Mouse (Mus musculus) CH12.LX (cell line): ENCODE data around the gene Ccdc158.

ENCODE experiments used
- BHLHE40 ChIP-seq: IDR thresholded peaks from 2 replicates; pipeline ENCODE4 v1.6.1; 2011; ENCODE audit warnings: mild to moderate bottlenecking, low read depth, low read length, improper control_type of control experiment
- CTCF ChIP-seq, 2 experiments: IDR thresholded peaks in 1 of 2; conservative IDR thresholded peaks in 1 of 2; 2 replicates each; pipeline ENCODE4 v1.5.1; 2011 to 2012; ENCODE audit warnings: low read depth in 2 of 2, low read length in 2 of 2, improper control_type of control experiment in 1 of 2, inconsistent platforms in 1 of 2, mild to moderate bottlenecking in 1 of 2, moderate library complexity in 1 of 2
- GABPA ChIP-seq: IDR thresholded peaks from 2 replicates; pipeline ENCODE4 v1.6.1; 2012; ENCODE audit warnings: low read depth, low read length, improper control_type of control experiment, inconsistent platforms; ENCODE audit not compliant: insufficient replicate concordance
- USF1 ChIP-seq: IDR thresholded peaks from 2 replicates; pipeline ENCODE4 v1.6.1; 2014; ENCODE audit warnings: low read depth, mild to moderate bottlenecking, inconsistent platforms, low read length, improper control_type of control experiment

- TF ChIP-seq GABPA (no peak), CTCF (conservative IDR thresholded peaks at IDR 0.05 in 1 of 2, IDR thresholded peaks at IDR 0.05 in 1 of 2; ENCODE audit: low read depth in 2 of 2, low read length in 2 of 2) (no peak), USF1 (no peak), BHLHE40 (no peak)
These were observed 40.2 kb downstream of the Ccdc158 start for GRCm38 (mm10) chr5:92634916-92635315.
